8 mouse cellular contexts compared by ENCODE assay signal in genomic region chr12:117663637-117664036, GRCm38 (mm10).
DNase-seq lines count a peak whose midpoint lies in the region; ATAC-seq and TF ChIP-seq lines count a peak whose summit lies in the region.

No protein-coding gene starts in this region.

- intact Hi-C loops in left cerebral cortex, postnatal 10 days (cut with DNase I) = no loop called here

- no peak for TF ChIP-seq CTCF in brain, embryonic 14.5 days (IDR thresholded peaks at IDR 0.05; ENCODE audit: borderline replicate concordance, extremely low read depth, insufficient read depth, insufficient read length)

- no peak for ATAC-seq in cerebellum, adult (ENCODE audit: insufficient number of reproducible peaks, low FRiP score, low TSS enrichment)

- peak; percentile 38 to 68 for DNase-seq in adrenal gland, adult (ENCODE audit: inconsistent age in 2 of 2, low spot score in 1 of 2)
- DNase-seq in adrenal gland, adult 18-20 months (ENCODE audit: low spot score in 2 of 2) = no peak
- DNase-seq in brain, embryonic 14.5 days (ENCODE audit: low read depth) = peak; percentile 18
- peak; percentile 53 for DNase-seq in heart, postnatal 4 days
- DNase-seq in lung, adult 18-20 months = peak; percentile 72 to 79
- no peak for DNase-seq in left cerebral cortex, postnatal 10 days (ENCODE audit: extremely low spot score in 1 of 2, low spot score in 2 of 2)
- no peak for DNase-seq in layer of hippocampus, adult 8-10 months (ENCODE audit: low spot score in 2 of 2)

- TF ChIP-seq POLR2A in brain, embryonic 14.5 days (IDR thresholded peaks at IDR 0.05; ENCODE audit: borderline replicate concordance, extremely low read depth, insufficient read depth, insufficient read length, poor library complexity, severe bottlenecking) = no peak

Comparison
In these comparisons a context has a peak if more than half of its experiments do, and no peak if none do; other contexts are left out.
1. DNase-seq: peak in adrenal gland, adult (2 of 2), brain, embryonic 14.5 days (single experiment), heart, postnatal 4 days (single experiment) and lung, adult 18-20 months (2 of 2); none in adrenal gland, adult 18-20 months (0 of 2), left cerebral cortex, postnatal 10 days (0 of 2) and layer of hippocampus, adult 8-10 months (0 of 2).